Mouse (Mus musculus) thymus, postnatal 14 days (tissue): ENCODE measurements at regions not wholly inside any gene's neighbourhood (a gene's known extent, or its start where the extent isn't known, plus 50 kb on each side); places are given as distances from the start of the nearest gene placed in this dataset.

ENCODE experiments used
- DNase-seq: peaks from one replicate; pipeline ENCODE4 v3.0.0; 2021

GRCm38 (mm10) chr13:46222031-46222430, 51.5 kb upstream of the Stmnd1 start:
- DNase-seq: no peak

- DNase-seq: no peak
Observed at GRCm38 (mm10) chr13:46218101-46218701, 55.3 kb upstream of the Stmnd1 start.

GRCm38 (mm10) chr13:46216954-46217838, 56.3 kb upstream of the Stmnd1 start:
- DNase-seq: no peak

GRCm38 (mm10) chr13:46203551-46203950, 70.0 kb upstream of the Stmnd1 start:
- DNase-seq: no peak

GRCm38 (mm10) chr13:46202586-46202985, 70.9 kb upstream of the Stmnd1 start:
- DNase-seq: no peak

- no peak for DNase-seq
Observed at GRCm38 (mm10) chr13:46201029-46201599, 72.4 kb upstream of the Stmnd1 start.

- no peak for DNase-seq
Observed at GRCm38 (mm10) chr13:46193131-46193530, 80.4 kb upstream of the Stmnd1 start.

GRCm38 (mm10) chr13:46189726-46190125, 83.8 kb upstream of the Stmnd1 start:
- DNase-seq: no peak

- DNase-seq: no peak
Observed at GRCm38 (mm10) chr13:46182851-46183250, 90.7 kb upstream of the Stmnd1 start.

GRCm38 (mm10) chr13:46180606-46181133, 92.9 kb upstream of the Stmnd1 start:
- DNase-seq: no peak

- DNase-seq: no peak
Observed at GRCm38 (mm10) chr13:46179916-46180315, 93.6 kb upstream of the Stmnd1 start.

GRCm38 (mm10) chr13:46173103-46173502, 100.4 kb upstream of the Stmnd1 start:
- no peak for DNase-seq

- peak; percentile 55 for DNase-seq
Observed at GRCm38 (mm10) chr13:46162025-46162374, 111.5 kb upstream of the Stmnd1 start.

- no peak for DNase-seq
Observed at GRCm38 (mm10) chr13:46161261-46162024, 112.1 kb upstream of the Stmnd1 start.

GRCm38 (mm10) chr13:46159354-46159753, 114.2 kb upstream of the Stmnd1 start:
- no peak for DNase-seq

- no peak for DNase-seq
Observed at GRCm38 (mm10) chr13:46153282-46154260, 120.0 kb upstream of the Stmnd1 start.

GRCm38 (mm10) chr13:46140006-46140405, 133.5 kb upstream of the Stmnd1 start:
- DNase-seq: no peak

GRCm38 (mm10) chr13:46139251-46139650, 134.3 kb upstream of the Stmnd1 start:
- no peak for DNase-seq

GRCm38 (mm10) chr13:46135411-46135810, 138.1 kb upstream of the Stmnd1 start:
- no peak for DNase-seq

GRCm38 (mm10) chr13:46129236-46129855, 144.2 kb upstream of the Stmnd1 start:
- DNase-seq: no peak

GRCm38 (mm10) chr13:46123446-46123845, 150.1 kb upstream of the Stmnd1 start:
- DNase-seq: no peak
